Mouse (Mus musculus): ENCODE data around the gene Olfr156.

- no peak for TF ChIP-seq POLR2A (IDR thresholded peaks at IDR 0.05; ENCODE audit: borderline replicate concordance, extremely low read depth, low read depth, low read length)
- TF ChIP-seq CTCF (IDR thresholded peaks at IDR 0.05; ENCODE audit: insufficient read depth, low read length): no peak
Measured at GRCm38 (mm10) chr4:43772304-43772703, 51.4 kb downstream of the Olfr156 start.
